Mouse (Mus musculus) C2C12 (cell line): Measurements from ENCODE around the gene Cecr2.

Experiments used
- CEBPB ChIP-seq: IDR thresholded peaks from one replicate; pipeline ENCODE4 v1.6.1; 2011; ENCODE audit warnings: low read depth, mild to moderate bottlenecking, control low read depth, moderate library complexity
- CTCF ChIP-seq: IDR thresholded peaks from one replicate; pipeline ENCODE4 v1.5.1; 2011; ENCODE audit not compliant: control insufficient read depth, insufficient read depth, insufficient read length
- MAX ChIP-seq: IDR thresholded peaks from one replicate; pipeline ENCODE4 v1.6.1; 2011; ENCODE audit warnings: mild to moderate bottlenecking, control low read depth
- MYOD1 ChIP-seq: IDR thresholded peaks from one replicate; pipeline ENCODE4 v1.6.1; 2011; ENCODE audit warnings: low read depth; ENCODE audit not compliant: control insufficient read depth, insufficient read length
- MYOG ChIP-seq: IDR thresholded peaks from one replicate; pipeline ENCODE4 v1.6.1; 2011; ENCODE audit not compliant: control insufficient read depth, insufficient read length; ENCODE audit errors: extremely low read depth
- USF1 ChIP-seq: IDR thresholded peaks from one replicate; pipeline ENCODE4 v1.6.1; 2011; ENCODE audit warnings: low read depth, mild to moderate bottlenecking, control low read depth, moderate library complexity

GRCm38 (mm10) chr6:120788068-120788607, 122.0 kb downstream of the Cecr2 start:
- no peak for TF ChIP-seq CTCF
- no peak for TF ChIP-seq CEBPB
- no peak for TF ChIP-seq USF1
- no peak for TF ChIP-seq MYOG
- TF ChIP-seq MAX = no peak
- TF ChIP-seq MYOD1 = no peak
